Mouse (Mus musculus): ENCODE measurements around the gene Stk32b.

Stk32b gene

GRCm38 (mm10) chr5:37494984-37495476 is 221.9 kb downstream of the Stk32b start:
- DNase-seq, result no peak

DNA sequence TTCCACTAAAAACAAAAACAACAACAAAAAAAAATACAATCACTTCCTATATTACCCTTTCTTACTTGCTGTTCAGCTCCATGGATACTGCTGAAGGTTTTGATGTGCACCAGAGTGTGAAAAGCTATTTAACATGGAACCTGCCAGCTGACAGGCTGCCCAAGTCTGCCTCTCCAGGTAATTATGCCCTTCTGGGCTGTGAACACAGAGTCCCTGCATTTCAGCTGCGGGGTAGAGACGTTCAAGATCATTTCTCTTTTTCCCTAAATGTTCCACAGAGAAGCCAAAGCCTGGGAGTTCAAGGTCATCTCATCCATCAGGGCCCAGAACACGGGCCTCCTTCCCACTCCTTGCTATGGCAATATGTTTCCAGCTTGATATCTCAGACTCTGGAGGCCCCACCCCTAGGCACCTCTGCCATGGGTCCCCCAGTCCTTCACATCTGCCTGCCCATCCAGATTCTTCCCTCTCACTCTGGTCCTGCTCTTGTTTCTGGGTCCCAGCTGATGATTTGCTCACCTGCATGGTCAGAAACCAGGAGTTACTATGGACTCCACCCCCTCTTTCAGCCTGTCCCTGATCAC is 244.9 kb downstream of the Stk32b start:
- DNase-seq, result no peak

DNA sequence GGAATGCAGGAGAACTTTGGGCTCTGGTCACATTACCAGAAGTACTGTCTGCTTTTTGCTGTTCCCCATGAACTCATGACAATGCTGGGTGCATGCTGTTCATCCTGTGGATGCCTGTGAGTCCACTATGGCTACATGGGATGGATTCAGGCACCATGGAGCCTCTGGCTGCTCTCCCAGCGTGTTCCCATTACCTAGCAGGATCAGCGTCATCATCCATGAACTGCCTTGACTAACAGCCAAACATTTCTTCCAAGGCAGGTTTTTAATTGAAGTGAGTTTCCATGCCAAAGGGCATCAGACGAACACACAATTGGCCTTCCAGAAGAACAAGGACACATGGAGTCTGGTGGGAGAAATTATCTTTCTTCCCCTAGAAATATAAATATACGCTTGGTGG is 245.4 kb downstream of the Stk32b start:
- no peak for DNase-seq

- DNase-seq, result no peak
Observed at GRCm38 (mm10) chr5:37469031-37469430, 247.9 kb downstream of the Stk32b start.

- no peak for DNase-seq
Observed at GRCm38 (mm10) chr5:37467646-37468045, 249.3 kb downstream of the Stk32b start.

DNA sequence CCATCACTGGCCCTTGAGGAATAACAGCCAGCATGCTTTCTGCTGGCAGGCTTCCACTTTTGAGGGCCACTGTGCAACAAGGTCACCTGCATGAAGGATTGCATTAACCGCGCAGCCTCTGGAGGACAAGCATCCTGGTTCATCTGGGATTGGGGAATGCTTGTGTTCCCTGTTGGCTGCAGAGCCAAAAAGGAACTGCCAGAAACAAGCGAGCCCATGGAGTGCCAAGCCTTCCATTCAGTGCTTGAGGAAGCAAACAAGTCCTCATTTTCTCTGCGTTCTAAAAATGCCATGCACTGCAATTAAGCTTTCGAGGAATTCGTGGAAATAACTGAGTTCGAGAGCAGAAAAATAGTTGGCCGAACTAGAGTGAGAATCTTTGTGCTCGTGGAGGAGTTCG is 251.5 kb downstream of the Stk32b start:
- DNase-seq, result no peak

- DNase-seq, result no peak
Observed at GRCm38 (mm10) chr5:37458236-37458635, 258.7 kb downstream of the Stk32b start.

- no peak for DNase-seq
Observed at GRCm38 (mm10) chr5:37457831-37458230, 259.1 kb downstream of the Stk32b start.

DNA sequence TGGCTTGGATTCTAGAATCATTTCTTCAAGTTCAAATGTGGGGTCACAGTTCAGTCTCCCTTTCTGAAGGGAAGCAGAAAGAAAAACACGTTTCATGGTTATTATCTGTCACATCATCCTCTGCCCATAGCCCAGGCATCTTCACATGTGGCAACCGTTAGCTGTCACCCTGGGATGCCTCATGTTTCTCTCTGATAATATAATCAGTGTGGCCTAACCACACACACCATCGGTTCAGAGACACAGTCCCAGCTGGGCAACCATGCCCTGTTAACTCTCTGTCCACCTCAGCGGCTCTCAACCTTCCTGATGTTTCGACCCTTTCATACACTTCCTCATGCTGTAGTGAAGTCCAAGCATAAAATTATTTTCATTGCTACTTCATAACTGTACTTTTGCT is 259.8 kb downstream of the Stk32b start:
- DNase-seq, result no peak

DNA sequence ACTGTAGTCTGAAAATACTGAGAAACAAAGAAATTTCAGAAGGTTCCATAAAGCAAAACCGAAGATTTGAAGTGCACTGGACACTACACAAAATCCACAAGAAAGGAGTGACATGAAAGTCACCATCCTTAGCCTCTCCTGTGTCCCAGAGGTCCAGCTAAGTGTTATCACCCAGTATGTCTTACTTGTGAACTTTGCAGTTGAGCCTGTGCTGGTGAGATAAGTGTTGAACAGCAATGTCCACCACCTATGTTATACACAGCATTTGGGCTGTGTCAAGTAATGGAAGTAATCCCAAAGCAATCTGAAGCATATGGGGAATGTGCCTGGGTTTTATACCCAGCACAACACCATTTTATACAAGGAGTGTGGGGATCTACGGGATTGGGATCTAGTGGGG is 260.4 kb downstream of the Stk32b start:
- DNase-seq, result no peak

GRCm38 (mm10) chr5:37447546-37447945 is 269.4 kb downstream of the Stk32b start:
- DNase-seq, result no peak

- no peak for DNase-seq
Observed at GRCm38 (mm10) chr5:37442767-37443166, 274.2 kb downstream of the Stk32b start.

- no peak for DNase-seq
Observed at GRCm38 (mm10) chr5:37435417-37435816, 281.6 kb downstream of the Stk32b start.

DNA sequence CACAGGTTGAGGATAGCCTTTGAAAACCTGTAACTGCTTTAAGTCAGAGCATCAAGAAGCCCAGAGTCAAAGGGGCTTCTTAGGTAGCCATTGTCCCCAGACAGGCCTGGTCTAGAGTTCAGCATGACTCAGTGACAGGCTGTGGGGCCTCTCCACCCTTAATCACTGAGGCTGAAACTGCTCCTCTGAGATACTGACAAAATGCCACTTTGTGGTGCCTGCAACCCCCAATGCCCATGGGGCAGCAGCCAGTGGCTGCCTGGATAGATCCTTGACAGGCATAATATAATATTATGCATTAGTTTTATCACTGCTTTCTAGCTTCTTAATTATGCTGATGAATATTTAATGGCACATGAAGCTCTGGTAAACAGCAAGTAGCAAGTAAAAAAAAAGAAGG is 289.8 kb downstream of the Stk32b start:
- DNase-seq, result no peak

DNA sequence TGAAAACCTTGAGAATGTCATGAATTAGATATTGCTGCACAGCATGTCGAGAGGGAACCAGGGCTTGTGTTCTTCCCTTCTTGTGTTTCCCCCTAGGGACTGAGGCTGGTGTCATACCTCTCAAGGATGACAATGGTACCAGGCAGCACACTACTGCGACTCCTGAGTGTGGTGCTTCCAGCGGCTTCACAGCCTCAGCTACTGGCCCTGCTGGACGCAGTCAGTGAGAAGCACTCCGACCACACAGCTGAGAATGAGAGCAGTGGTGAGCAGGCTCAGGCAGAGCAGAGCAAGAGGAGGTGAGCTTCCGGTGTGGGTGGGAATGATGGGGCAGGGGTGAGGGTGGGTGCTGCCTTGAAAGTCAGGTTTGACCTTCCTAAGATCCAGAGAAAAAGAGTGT is 297.9 kb downstream of the Stk32b start:
- DNase-seq, result no peak

Measured in thymus, postnatal 4 days (tissue).